Mouse (Mus musculus) G1E (cell line): Measurements from ENCODE around the gene Lmf2. TPM values are rescaled to one million over a fixed set of nuclear protein-coding genes. Genes with fewer than 3 reads are reported as not detected.

Experiments used
- ATAC-seq: 2 replicates; pipeline ENCODE4 v1.8.0; 2016; ENCODE audit warnings: mild to moderate bottlenecking; ENCODE audit not compliant: insufficient number of reproducible peaks, poor library complexity, low FRiP score, severe bottlenecking; ENCODE audit errors: extremely low read depth
- DNase-seq: peaks from one replicate; pipeline ENCODE4 v3.0.0; 2012; ENCODE audit warnings: low spot score
- H3K27me3 ChIP-seq: 2 replicates; pipeline ENCODE4 v1.6.1; 2012; ENCODE audit warnings: mild to moderate bottlenecking, low read length, inconsistent platforms; ENCODE audit not compliant: insufficient read depth
- H3K36me3 ChIP-seq: replicated peaks from 2 replicates; pipeline ENCODE3; 2012; ENCODE audit warnings: mild to moderate bottlenecking, inconsistent platforms
- H3K4me1 ChIP-seq: 2 replicates; pipeline ENCODE4 v1.6.1; 2012; ENCODE audit warnings: low read depth, low read length, inconsistent platforms, mixed read lengths; ENCODE audit not compliant: insufficient read depth
- H3K4me3 ChIP-seq: 2 replicates; pipeline ENCODE4 v1.5.1; 2012; ENCODE audit warnings: low read depth, mild to moderate bottlenecking, inconsistent platforms, low read length, moderate library complexity, mixed read lengths
- H3K9me3 ChIP-seq: replicated peaks from 2 replicates; pipeline ENCODE4 v1.6.1; 2012; ENCODE audit warnings: inconsistent platforms
- CTCF ChIP-seq: IDR thresholded peaks from 2 replicates; pipeline ENCODE4 v1.5.1; 2012; ENCODE audit warnings: low read depth, low read length, inconsistent platforms, mixed read lengths
- GATA1 ChIP-seq: IDR thresholded peaks from 2 replicates; pipeline ENCODE4 v1.6.1; 2012; ENCODE audit warnings: borderline replicate concordance, low read length, inconsistent platforms, mixed read lengths
- GATA2 ChIP-seq: IDR thresholded peaks from 2 replicates; pipeline ENCODE4 v1.6.1; 2012; ENCODE audit warnings: low read depth, low read length, inconsistent platforms, borderline replicate concordance
- POLR2AphosphoS5 ChIP-seq: IDR thresholded peaks from 2 replicates; pipeline ENCODE4 v1.6.1; 2012; ENCODE audit warnings: low read depth, low read length, inconsistent platforms; ENCODE audit not compliant: insufficient replicate concordance
- TAL1 ChIP-seq: conservative IDR thresholded peaks from 2 replicates; pipeline ENCODE4 v1.6.1; 2012; ENCODE audit warnings: low read depth, low read length, inconsistent platforms, mixed read lengths
- polyA plus RNA-seq: library from polyadenylated mRNA; stranded (reverse); fragments of >175 nt; gene quantifications from 2 replicates; pipeline ENCODE4 v1.2.3, GENCODE M21; 2012
- total RNA-seq, 2 experiments: library from RNA; stranded (forward) in 1 of 2; stranded (reverse) in 1 of 2; fragments of 200-1000 nt in 1 of 2; fragments of >200 nt in 1 of 2; fragmentation: Nextera tagmentation in 1 of 2; gene quantifications; 2 replicates each; pipeline ENCODE4 v1.2.3; 2014 to 2017

Lmf2 gene
- 42.7 and 76.3 TPM in 2 replicates for total RNA-seq (2014; fragmentation: Nextera tagmentation)
- total RNA-seq (2017), result 13.7 and 15.3 TPM in 2 replicates
- polyA plus RNA-seq, result 116 and 125 TPM in 2 replicates

GRCm38 (mm10) chr15:89355241-89356187 lies at the start of gene Lmf2, which contains the start of gene Ncaph2:
Lmf2 (minus strand) TSS chr15:89355659.
Ncaph2 (plus strand) TSS chr15:89355719.
- DNase-seq, result peak; percentile 96
- Histone ChIP-seq H3K4me3 (peak within 1 kb of the TSS; percentile 78), H3K27me3 (no peaks in the 10 kb centered on the region), H3K9me3 (no peaks in the 10 kb centered on the region), H3K4me1 (peaks cover 44% of the 10 kb centered on the region), H3K36me3 (peaks cover 74% of the 10 kb centered on the region)
- TF ChIP-seq GATA2 (no peak), CTCF (no peak), GATA1 (no peak), POLR2AphosphoS5 (no peak), TAL1 (no peak)
- ATAC-seq, result peak; percentile 79

GRCm38 (mm10) chr15:89404831-89405623 lies 49.6 kb upstream of the Lmf2 start:
- peaks cover 2% of the 10 kb centered on the region; the same call in 1 of the 2 replicates for H3K4me1 ChIP-seq
- ATAC-seq (no peak), DNase-seq (no peak)
- peaks cover 3% of the 10 kb centered on the region; the same call in 1 of the 2 replicates for H3K27me3 ChIP-seq
- H3K4me3 ChIP-seq, result no peak overlapping the region
- H3K9me3 ChIP-seq, result peaks cover 3% of the 10 kb centered on the region
- no peaks in the 10 kb centered on the region for H3K36me3 ChIP-seq
- TF ChIP-seq TAL1, result no peak
- TF ChIP-seq GATA2, result no peak
- no peak for TF ChIP-seq POLR2AphosphoS5
- TF ChIP-seq GATA1, result no peak
- TF ChIP-seq CTCF, result no peak

GRCm38 (mm10) chr15:89402471-89402870 lies 47.0 kb upstream of the Lmf2 start:
- TF ChIP-seq TAL1 (no peak), GATA1 (no peak), CTCF (no peak), GATA2 (no peak), POLR2AphosphoS5 (no peak)
- Histone ChIP-seq H3K9me3 (no peaks in the 10 kb centered on the region), H3K4me1 (peaks cover 4% of the 10 kb centered on the region), H3K4me3 (no peak overlapping the region), H3K27me3 (peaks cover 3% of the 10 kb centered on the region), H3K36me3 (no peaks in the 10 kb centered on the region)
- ATAC-seq, result no peak
- no peak for DNase-seq

GRCm38 (mm10) chr15:89399716-89400115 lies 44.3 kb upstream of the Lmf2 start:
- Histone ChIP-seq H3K4me3 (no peak overlapping the region), H3K4me1 (peaks cover 4% of the 10 kb centered on the region), H3K27me3 (peaks cover 3% of the 10 kb centered on the region; the same call in 1 of the 2 replicates), H3K9me3 (no peaks in the 10 kb centered on the region), H3K36me3 (no peaks in the 10 kb centered on the region)
- no peak for DNase-seq
- ATAC-seq, result no peak
- no peak for TF ChIP-seq GATA1
- TF ChIP-seq TAL1, result no peak
- no peak for TF ChIP-seq CTCF
- TF ChIP-seq POLR2AphosphoS5, result no peak
- TF ChIP-seq GATA2, result no peak

- H3K36me3 ChIP-seq, result no peaks in the 10 kb centered on the region
- TF ChIP-seq POLR2AphosphoS5 (no peak), GATA1 (no peak), TAL1 (no peak), CTCF (no peak), GATA2 (no peak)
- DNase-seq, result no peak
- H3K4me3 ChIP-seq, result no peak overlapping the region
- H3K4me1 ChIP-seq, result peaks cover 4% of the 10 kb centered on the region
- H3K9me3 ChIP-seq, result no peaks in the 10 kb centered on the region
- peaks cover 7% of the 10 kb centered on the region for H3K27me3 ChIP-seq
- ATAC-seq, result no peak
These were observed 42.7 kb upstream of the Lmf2 start for GRCm38 (mm10) chr15:89398146-89398545.
